ENCODE assay signal across 8 mouse cellular contexts in the genomic region with DNA sequence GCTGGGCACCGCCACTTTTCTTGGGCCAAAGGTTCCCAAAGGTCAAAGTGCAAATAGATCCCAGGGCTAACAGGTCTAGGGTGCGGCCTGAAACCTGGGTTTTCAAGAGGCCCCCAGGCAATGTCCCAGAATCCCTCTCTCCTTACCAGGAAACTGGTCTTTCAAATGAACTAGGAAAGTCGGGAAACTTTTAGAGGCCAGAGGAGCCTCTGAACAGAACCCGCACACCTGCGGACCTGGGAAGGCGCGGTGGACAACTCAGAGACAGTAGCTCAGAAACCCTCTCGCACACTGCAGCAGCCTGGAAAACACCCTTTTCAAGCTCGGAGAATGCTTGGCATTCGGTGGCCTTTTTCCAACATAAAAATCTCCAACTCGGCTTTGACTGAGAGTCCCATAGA. TPM values are rescaled to one million over a fixed set of nuclear protein-coding genes. Genes with fewer than 3 reads are reported as not detected.
DNase-seq lines count a peak whose midpoint lies in the region; ATAC-seq and TF ChIP-seq lines count a peak whose summit lies in the region.

No protein-coding gene starts in this region.

- no peak for TF ChIP-seq CTCF in layer of hippocampus, adult 2 months (conservative IDR thresholded peaks at IDR 0.05)
- no peak for TF ChIP-seq CTCF in small intestine, adult 2 months (IDR thresholded peaks at IDR 0.05; ENCODE audit: extremely low read depth, insufficient read length, insufficient replicate concordance, low read depth, low read length)

- H3K27ac ChIP-seq in layer of hippocampus, adult 2 months, result peak overlapping the region; percentile 87
- no peak overlapping the region; the same call in 1 of the 2 replicates for H3K27ac ChIP-seq in embryonic facial prominence, embryonic 14.5 days (replicated peaks; ENCODE audit: low read depth, low read length)
- no peak overlapping the region for H3K27ac ChIP-seq in hindbrain, embryonic 16.5 days (ENCODE audit: low read depth, low read length)
- no peak overlapping the region for H3K27ac ChIP-seq in liver, embryonic 13.5 days
- peak overlapping the region; percentile 99 for H3K27ac ChIP-seq in small intestine, adult 2 months (ENCODE audit: insufficient read depth, low read depth, low read length)

- H3K4me1 ChIP-seq in embryonic facial prominence, embryonic 14.5 days (ENCODE audit: control insufficient read depth, insufficient read depth, low read length), result peaks cover 2% of the 10 kb centered on the region; the same call in 1 of the 2 replicates
- peaks cover 9% of the 10 kb centered on the region; the same call in 1 of the 2 replicates for H3K4me1 ChIP-seq in hindbrain, embryonic 16.5 days (ENCODE audit: control insufficient read depth, insufficient read depth, low read depth, low read length)
- H3K4me1 ChIP-seq in liver, embryonic 13.5 days (replicated peaks), result no peaks in the 10 kb centered on the region; the same call in 1 of the 2 replicates
- H3K4me1 ChIP-seq in small intestine, adult 2 months (ENCODE audit: control insufficient read depth, insufficient read depth, insufficient read length, low read length), result peaks cover 12% of the 10 kb centered on the region; the same call in 1 of the 2 replicates

- H3K36me3 ChIP-seq in embryonic facial prominence, embryonic 14.5 days (ENCODE audit: control insufficient read depth, insufficient read depth, low read length), result no peaks in the 10 kb centered on the region
- H3K36me3 ChIP-seq in hindbrain, embryonic 16.5 days (ENCODE audit: control insufficient read depth, insufficient read depth, low read length), result no peaks in the 10 kb centered on the region
- H3K36me3 ChIP-seq in liver, embryonic 13.5 days, result no peaks in the 10 kb centered on the region
- H3K36me3 ChIP-seq in small intestine, adult 2 months (ENCODE audit: control insufficient read depth, insufficient read depth, low read length), result no peaks in the 10 kb centered on the region

- H3K9me3 ChIP-seq in embryonic facial prominence, embryonic 14.5 days (ENCODE audit: control insufficient read depth, low read length), result no peaks in the 10 kb centered on the region
- peaks cover 2% of the 10 kb centered on the region; the same call in 1 of the 2 replicates for H3K9me3 ChIP-seq in hindbrain, embryonic 16.5 days (ENCODE audit: control insufficient read depth, low read length)
- H3K9me3 ChIP-seq in liver, embryonic 13.5 days (replicated peaks), result no peaks in the 10 kb centered on the region

- peak overlapping the region; percentile 71 for H3K4me3 ChIP-seq in layer of hippocampus, adult 2 months
- peak overlapping the region; percentile 55 for H3K4me3 ChIP-seq in embryonic facial prominence, embryonic 14.5 days (ENCODE audit: low read depth, low read length)
- H3K4me3 ChIP-seq in hindbrain, embryonic 16.5 days (ENCODE audit: low read length), result peak overlapping the region; percentile 55
- H3K4me3 ChIP-seq in liver, embryonic 13.5 days (replicated peaks), result peak overlapping the region; percentile 61
- peak overlapping the region; percentile 78 for H3K4me3 ChIP-seq in small intestine, adult 2 months (ENCODE audit: low read depth, low read length)

- 10% methylated on average over 11 of the region's 11 CpGs for WGBS in embryonic facial prominence, embryonic 14.5 days
- 19% methylated on average over 11 of the region's 11 CpGs for WGBS in hindbrain, embryonic 16.5 days
- 41% methylated on average over 11 of the region's 11 CpGs for WGBS in liver, embryonic 13.5 days (ENCODE audit: insufficient replicate concordance)
- 16% methylated on average over 11 of the region's 11 CpGs for WGBS in small intestine, adult 2 months

- no peak for DNase-seq in layer of hippocampus, adult 2 months (ENCODE audit: low spot score in 2 of 2)
- DNase-seq in layer of hippocampus, adult 8-10 months (ENCODE audit: low spot score in 2 of 2), result no peak
- DNase-seq in embryonic facial prominence, embryonic 14.5 days (ENCODE audit: low spot score), result peak; percentile 29
- no peak for DNase-seq in liver, embryonic 13.5 days
- no peak for DNase-seq in frontal cortex, adult 2 months (ENCODE audit: extremely low spot score in 1 of 2, low spot score in 1 of 2)
- no peak for DNase-seq in spleen, postnatal 4 days (ENCODE audit: low spot score in 2 of 2)

- peak; percentile 99 for TF ChIP-seq POLR2A in small intestine, adult 2 months (IDR thresholded peaks at IDR 0.05; ENCODE audit: low read depth, low read length)

- peak overlapping the region; percentile 90 for H3K4me2 ChIP-seq in embryonic facial prominence, embryonic 14.5 days (ENCODE audit: low read depth, low read length)
- peak overlapping the region; percentile 96 for H3K4me2 ChIP-seq in hindbrain, embryonic 16.5 days (ENCODE audit: low read length)
- H3K4me2 ChIP-seq in liver, embryonic 13.5 days, result peak overlapping the region; percentile 70

- peak overlapping the region; percentile 56; the same call in 1 of the 2 replicates for H3K9ac ChIP-seq in embryonic facial prominence, embryonic 14.5 days (ENCODE audit: low read depth, low read length)
- H3K9ac ChIP-seq in hindbrain, embryonic 16.5 days (ENCODE audit: low read depth, low read length), result no peak overlapping the region
- H3K9ac ChIP-seq in liver, embryonic 13.5 days, result 0 out of 2 replicates have a peak overlapping the region, but pooled peaks have one; percentile 17

- H3K27me3 ChIP-seq in embryonic facial prominence, embryonic 14.5 days (replicated peaks; ENCODE audit: control insufficient read depth, insufficient read depth, low read length), result peaks cover 30% of the 10 kb centered on the region
- H3K27me3 ChIP-seq in hindbrain, embryonic 16.5 days (replicated peaks; ENCODE audit: control insufficient read depth, insufficient read depth, low read length), result peaks cover 25% of the 10 kb centered on the region
- H3K27me3 ChIP-seq in liver, embryonic 13.5 days, result peaks cover 35% of the 10 kb centered on the region
- no peaks in the 10 kb centered on the region for H3K27me3 ChIP-seq in small intestine, adult 2 months (ENCODE audit: control insufficient read depth, insufficient read depth, low read length)

- ATAC-seq in embryonic facial prominence, embryonic 14.5 days (ENCODE audit: low read depth), result no peak
- ATAC-seq in hindbrain, embryonic 16.5 days, result no peak
- ATAC-seq in liver, embryonic 13.5 days (ENCODE audit: low read depth), result no peak

RNA-seq across cellular contexts. Expression of gene Tjp2, which starts 1.0 kb away (rescaled TPM):
- 10 to 100 TPM; 17.6 to 20.3 TPM for total RNA-seq in layer of hippocampus, adult 2 months (2021)
- total RNA-seq in layer of hippocampus, adult 8-10 months (2022), result 10 to 100 TPM; 17.7 to 25.5 (median 23.1) TPM
- 14.7 and 16.1 TPM in 2 replicates for polyA plus RNA-seq in embryonic facial prominence, embryonic 14.5 days (2014; fragmentation: Nextera tagmentation; extraction: Ambion mirVana)
- 10.1 and 12.6 TPM in 2 replicates for polyA plus RNA-seq in hindbrain, embryonic 16.5 days (2015; fragmentation: Nextera tagmentation; extraction: Ambion mirVana)
- 4.7 and 5.3 TPM in 2 replicates for polyA plus RNA-seq in liver, embryonic 13.5 days (2015; fragmentation: Nextera tagmentation; extraction: Ambion mirVana)
- polyA plus RNA-seq in small intestine, adult 2 months (2012; rRNA removed), result 24.9 and 74.0 TPM in 2 replicates
- polyA plus RNA-seq in frontal cortex, adult 2 months (2012; rRNA removed), result 13.8 and 16.2 TPM in 2 replicates

RNA-seq across cellular contexts. Expression of gene Fxn, which starts 56.6 kb away (rescaled TPM):
- total RNA-seq in layer of hippocampus, adult 2 months (2021), result 1 to 10 TPM; 7.4 to 8.8 TPM
- total RNA-seq in layer of hippocampus, adult 8-10 months (2022), result 1 to 10 TPM; 7.4 to 9.5 (median 8.6) TPM
- polyA plus RNA-seq in embryonic facial prominence, embryonic 14.5 days (2014; fragmentation: Nextera tagmentation; extraction: Ambion mirVana), result 38.6 and 39.4 TPM in 2 replicates
- 40.0 and 41.4 TPM in 2 replicates for polyA plus RNA-seq in hindbrain, embryonic 16.5 days (2015; fragmentation: Nextera tagmentation; extraction: Ambion mirVana)
- 65.6 and 65.7 TPM in 2 replicates for polyA plus RNA-seq in liver, embryonic 13.5 days (2015; fragmentation: Nextera tagmentation; extraction: Ambion mirVana)
- 7.7 and 9.1 TPM in 2 replicates for polyA plus RNA-seq in small intestine, adult 2 months (2012; rRNA removed)
- polyA plus RNA-seq in frontal cortex, adult 2 months (2012; rRNA removed), result 9.8 TPM in 2 replicates

Comparison
In these comparisons a context has a peak if more than half of its experiments do, and no peak if none do; other contexts are left out.
1. H3K27ac ChIP-seq: peak in layer of hippocampus, adult 2 months (single experiment) and small intestine, adult 2 months (single experiment); none in embryonic facial prominence, embryonic 14.5 days (single experiment), hindbrain, embryonic 16.5 days (single experiment) and liver, embryonic 13.5 days (single experiment).
2. Peak in every context shown above with its lines, with median percentiles within 50 percentile points of each other: H3K4me3 ChIP-seq and H3K4me2 ChIP-seq.